Mouse (Mus musculus) urinary bladder, postnatal 36 days (tissue): Measurements from ENCODE around the gene Unc5cl.

Experiments
- DNase-seq, 2 experiments: peaks; one replicate each; pipeline ENCODE4 v3.0.0; 2022; ENCODE audit warnings: low spot score in 2 of 2, mixed read lengths in 1 of 2

The Unc5cl gene

DNA sequence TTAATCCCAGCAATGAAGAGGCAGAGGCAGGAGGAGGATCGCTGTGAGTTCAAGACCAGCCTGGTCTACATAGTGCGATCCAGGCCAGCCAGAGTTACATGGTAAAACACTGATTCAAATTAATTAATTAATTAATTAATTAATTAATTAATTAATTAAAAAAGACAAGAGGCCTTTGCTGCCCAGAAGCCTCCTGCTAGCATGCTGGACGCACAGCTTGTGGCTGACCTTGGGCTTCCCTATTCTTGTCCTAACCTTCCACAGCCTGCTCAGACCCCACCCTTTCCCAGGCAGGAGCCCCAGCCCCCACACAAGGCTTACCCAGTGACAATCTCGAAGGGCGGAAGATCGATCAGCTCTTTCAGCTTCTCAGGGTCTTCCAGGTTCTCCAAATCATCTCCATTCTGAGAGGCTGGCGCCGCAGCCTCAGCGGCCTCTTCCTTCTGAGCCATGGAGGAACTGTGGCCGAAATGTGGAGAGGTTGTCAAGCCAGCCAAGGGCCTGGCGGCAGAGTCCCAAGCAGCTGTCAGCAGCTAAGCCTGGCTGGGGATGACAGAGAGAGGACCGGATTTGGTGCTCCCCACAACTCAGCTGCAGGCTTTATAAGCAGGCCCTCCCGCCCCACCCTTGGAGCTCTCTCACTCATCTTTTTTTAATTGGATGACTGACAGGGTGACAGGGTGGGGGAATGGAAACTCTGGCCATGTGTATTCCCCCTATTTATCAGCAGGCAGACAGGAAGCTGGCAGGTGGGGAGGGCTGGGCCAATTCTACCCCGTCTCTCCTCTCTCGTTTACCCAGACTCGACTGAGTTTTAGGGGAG, 22.3 kb upstream of the Unc5cl start, which contains the start of gene Apobec2:
Gene Apobec2 (minus strand): TSS at position 773 of the 823 bp plus-strand sequence.
- no peak for DNase-seq

DNA sequence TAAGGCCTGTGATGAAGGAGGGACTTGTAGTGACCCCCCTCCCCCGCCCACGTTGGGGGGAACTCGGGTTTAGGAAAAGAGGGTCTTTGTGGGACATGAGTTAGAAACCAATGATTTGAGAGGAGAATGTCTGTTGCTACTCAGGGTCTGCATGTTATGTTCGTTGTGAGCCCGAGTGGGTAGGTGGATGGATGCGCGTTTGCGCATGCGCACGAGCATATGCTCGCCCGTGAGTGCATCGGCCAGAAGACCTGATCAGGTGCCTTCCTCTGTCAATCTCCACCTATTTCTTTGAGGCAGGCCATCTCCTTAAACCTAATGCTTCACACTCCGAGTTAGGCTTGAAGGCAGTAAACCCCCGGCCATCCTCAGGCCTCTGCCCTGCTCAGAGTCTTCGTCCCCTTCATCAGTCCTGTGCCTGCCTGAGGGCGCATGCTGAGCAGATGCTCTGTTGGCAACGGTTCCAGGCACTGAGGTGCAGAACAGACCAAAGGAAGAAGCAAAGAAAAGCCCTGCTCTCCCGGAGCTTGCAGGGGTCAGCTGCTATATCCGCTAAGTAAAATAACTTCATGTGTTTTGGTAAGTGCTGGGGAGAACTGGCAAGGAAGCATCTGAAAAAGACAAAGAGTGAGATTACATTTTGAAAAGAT, 21.6 kb upstream of the Unc5cl start:
- no peak for DNase-seq

DNA sequence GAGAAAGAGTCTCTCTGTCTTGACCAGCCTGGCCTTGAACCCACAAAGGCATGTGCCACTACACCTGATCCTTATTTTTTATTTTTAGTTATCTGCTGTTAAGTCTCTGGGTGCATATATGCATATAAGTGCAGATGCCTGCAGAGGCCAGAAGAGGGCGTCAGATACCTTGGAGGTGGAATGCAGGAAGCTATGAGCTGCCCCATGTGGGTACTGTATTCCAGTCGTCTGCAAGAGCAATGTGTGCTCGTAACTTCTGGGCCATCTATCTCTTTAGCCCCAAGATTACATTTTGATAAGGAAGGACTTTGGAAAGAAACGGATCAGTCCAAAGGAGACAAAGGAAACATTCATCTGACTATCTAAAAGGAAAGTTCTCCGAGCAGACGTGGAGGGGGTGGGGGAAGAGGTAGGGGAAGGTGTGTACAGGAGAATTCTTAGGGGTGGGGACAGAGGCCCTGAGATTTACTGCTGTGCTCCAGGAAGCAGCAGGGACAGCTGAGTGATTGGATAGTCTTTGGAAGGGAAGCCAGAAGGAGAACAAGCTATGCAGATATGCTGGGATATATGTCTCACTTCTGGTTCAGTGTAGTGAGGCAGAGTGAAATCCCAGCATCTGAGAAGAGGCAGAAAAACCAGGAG, 20.9 kb upstream of the Unc5cl start:
- DNase-seq, result no peak

DNA sequence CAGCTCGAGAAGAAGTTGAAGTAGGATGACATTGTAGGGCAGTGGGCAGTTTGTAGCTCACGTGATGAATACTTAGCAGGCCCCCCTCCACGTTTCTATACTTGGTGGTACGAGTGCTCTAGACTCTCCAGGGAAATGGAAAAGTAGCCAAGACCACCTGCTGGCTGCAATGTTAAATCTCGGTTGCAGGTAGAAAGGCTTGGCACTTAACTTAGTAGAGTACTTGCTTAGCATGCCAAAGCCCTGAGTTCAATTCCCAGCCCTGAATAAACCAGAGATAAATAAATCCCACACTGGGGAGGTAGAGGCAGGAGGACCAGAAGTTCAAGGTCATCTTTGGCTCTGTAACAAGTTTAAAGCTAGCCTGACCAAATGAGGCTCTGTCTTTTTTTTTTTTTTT, 20.2 kb upstream of the Unc5cl start:
- no peak for DNase-seq

DNA sequence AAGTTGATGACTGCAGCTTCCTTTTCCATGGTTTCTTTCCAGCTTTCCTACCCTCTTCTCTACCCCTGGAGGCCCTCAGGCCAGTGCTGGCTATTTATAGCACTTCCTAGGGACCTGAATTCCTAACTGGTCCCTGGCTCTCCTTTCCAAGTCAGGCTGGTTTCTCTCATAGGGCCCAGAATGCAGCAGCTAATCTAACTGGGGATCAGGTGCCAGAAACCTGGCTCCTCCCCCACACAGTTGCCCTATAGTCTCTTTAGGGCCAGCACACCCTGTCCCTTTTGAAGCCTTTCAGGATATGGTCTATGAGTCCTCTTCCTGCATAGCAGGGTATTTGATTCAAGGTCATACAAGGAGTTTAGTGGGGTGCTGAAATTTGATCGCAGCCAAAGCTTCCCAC, 18.2 kb upstream of the Unc5cl start:
- no peak for DNase-seq

DNA sequence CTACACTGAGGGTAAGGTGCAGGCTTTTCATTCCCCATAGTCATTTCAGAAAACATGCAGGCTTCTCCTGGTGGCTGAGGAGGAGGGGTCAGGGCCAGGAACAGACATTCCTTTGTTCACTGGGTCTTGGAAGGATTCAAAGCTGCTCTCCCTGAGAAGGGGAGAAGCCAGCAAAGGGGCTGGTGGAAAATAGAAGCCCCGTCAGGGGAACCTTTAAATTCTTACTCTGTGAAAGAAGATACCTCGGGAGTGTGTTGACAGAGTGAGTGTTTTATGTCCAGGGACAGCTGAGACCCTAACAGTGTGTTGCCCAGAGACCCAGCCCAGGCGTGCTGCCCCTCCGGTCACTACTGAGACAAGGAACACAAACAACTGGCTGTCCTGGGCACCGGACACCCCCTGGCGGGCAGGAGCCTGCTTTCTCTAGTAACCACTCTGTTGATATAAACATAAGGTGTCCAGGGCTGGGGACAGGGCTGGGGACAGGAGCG, 17.2 kb upstream of the Unc5cl start:
- DNase-seq, result no peak

DNA sequence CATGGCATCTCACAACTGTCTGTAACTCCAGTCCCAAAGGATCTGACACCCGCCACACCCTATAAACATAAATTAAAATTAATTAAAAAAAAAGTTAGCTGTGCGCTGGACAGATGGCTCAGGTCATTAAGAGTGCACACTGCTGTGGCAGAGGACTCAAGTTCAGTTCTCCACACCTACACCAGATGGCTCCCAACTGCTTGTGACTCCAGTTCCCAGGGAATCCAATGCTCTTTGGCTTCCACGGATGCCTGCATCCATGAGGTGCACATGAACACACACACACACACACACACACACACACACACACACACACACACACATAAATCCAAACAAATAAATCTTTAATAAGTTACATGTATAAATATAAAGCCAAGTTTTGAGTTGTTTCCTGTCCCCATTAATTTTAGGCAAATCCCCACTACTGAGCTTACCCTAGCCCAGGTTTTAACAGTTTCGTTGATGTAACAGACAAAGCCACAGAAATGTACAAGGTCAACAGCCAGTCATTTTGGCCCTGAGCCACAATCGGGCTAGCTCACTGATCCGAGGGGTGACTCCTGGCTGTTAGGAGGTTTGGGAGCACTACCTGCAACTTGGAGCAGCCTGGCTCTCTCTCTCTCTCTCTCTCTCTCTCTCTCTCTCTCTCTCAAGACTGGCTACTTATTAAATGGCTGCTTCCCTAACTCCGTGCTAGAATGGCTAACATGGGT, 11.8 kb upstream of the Unc5cl start:
- DNase-seq, result no peak

DNA sequence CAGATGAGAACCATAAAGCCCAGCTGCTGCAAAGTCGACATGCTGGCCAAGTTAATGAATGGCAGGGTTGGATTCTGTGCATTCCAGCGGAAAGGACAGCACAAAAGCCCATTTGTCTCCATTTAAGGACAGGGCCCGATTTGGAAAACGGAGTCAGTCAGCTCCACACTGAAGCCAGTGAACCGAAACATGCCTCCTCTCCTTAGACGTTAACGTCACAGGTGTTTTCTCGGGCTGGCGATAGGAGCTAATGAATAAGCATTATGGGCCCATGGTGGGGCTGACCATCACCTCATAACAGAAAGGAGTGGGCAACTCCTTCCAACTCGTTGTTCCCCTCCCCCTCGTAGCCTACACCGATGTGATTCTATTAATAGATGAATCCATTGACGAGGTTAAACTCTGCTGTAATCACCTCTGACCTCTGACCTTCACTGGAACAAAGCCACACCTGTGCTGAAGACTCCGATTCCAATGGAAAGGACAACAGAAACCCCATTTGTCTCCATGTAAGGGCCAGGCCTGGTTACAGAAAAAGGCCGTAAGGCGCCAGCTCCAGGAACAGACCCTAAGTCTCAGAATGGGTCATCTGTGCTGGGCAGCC, 11.1 kb upstream of the Unc5cl start:
- DNase-seq, result no peak

DNA sequence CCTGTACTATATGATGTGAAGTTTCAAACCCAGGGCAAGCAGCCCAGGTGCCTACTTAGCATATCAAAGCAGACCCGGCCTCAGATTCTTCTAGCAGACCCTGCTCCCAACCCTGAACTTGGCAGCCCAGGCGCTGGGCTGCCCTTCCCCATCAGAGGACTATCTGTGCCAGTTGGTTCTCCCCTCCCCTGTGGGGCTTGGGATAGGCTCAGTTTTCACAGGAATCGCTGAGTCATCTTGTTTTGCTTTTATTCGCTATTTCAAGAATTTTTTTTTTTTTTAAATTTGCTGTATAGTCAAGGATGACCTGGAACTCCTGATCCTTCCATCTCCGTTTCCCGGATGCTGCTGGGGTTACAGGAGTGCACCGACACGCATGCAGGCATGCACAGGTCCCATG, 7.0 kb upstream of the Unc5cl start:
- no peak for DNase-seq

DNA sequence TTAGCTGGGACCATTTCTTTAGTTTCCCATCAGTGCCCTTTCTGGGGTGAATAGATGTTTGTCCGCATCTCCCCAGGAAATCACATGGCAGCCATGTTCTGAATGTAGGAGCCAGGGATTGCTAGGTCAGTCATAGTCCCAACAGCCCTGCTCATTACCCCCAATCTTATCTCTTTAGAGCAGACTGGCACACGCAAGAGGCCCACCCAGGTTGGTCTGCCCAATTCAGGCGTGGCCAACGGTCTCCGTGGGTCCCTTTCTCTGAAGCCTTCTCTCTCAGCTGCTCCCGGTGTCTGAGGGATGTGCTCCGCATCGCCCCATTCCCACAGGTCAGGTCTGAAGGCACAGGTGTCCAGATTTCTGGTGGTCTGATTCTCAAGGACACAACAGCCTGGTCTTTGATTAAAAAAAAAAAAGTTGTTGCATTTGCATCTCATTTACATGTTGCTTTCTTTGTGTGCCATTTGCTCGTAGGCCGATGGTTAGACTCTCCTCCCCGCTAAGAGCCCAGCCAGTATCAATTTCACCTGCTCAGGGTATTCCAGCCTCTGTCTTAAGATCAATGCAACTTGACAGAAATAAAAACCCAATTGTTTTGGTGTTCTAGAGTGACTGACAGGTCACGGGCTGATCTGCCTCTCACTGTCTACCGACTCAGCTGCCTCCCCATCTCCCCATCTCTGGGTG, 3.9 kb upstream of the Unc5cl start:
- DNase-seq, result no peak

DNA sequence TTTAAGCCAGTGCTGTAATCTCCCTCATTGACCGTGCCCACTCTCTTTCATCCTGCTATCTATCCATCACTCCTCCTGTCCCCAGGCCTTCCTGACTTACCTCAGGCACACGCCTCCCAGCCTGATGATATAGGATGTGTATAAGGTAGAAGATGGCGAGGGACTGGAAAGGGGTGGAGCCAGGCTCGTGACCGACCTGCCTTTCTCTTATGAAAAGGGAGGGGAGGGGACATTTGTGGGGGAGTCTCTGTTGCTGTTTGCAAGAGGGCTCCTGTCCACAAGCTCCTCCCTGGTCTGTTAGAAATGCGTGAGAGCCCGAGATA, 3.4 kb upstream of the Unc5cl start, which contains the start of gene Tspo2:
Gene Tspo2 (minus strand): TSS at position 170 of the 323 bp plus-strand sequence.
- no peak for DNase-seq

DNA sequence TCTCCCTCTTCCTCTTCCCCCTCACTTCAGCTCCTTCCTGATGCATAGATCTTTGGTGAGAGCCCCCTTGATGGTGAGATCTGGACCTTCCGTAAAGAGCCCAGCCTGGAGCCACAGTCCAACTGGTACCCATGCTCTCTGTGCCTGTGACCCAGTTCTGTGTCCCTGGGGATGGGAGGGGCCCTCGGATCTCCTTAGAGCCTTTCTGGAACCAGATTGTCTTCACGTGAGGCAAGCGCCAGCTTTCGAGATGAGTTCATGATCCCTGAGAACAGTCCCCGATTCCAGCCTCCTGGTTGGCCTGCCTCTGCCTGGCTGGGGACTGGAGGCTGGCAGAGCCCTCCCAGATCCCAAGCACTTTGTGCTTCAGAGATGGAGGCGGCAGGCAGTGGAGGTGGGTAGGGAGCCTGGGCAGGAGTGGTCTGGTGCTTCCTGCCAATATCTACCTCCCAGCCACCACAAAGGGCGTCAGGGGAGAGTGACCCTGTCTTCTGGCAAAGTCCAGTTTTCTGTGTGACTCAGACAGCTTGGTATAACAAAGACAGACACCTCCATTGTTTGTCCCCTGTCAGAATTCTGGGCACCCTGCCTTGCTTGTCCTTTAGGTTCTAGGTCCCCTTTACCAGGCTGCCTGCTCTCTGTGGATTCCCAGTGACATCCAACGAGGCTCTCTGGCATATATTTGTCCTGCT, 2.8 kb upstream of the Unc5cl start:
- DNase-seq, result no peak

DNA sequence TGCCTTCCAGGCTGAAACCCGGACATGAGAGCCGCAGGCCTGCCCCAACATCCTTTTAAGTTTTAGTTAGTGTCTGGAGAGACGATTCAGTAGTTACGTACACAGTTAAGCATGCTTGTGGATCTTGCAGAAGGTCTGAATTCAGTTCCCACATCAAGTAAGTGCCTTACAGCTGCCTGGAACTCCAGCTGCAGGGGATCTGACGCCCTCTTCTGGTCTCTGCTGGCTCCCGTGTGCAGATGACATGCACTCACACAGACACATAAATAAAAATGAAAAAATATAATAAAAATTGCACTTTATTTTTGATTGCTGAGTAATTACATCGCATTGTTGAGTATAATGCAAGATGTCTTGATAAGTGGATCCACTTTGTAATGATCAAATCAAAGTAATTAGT, 1.2 kb upstream of the Unc5cl start:
- DNase-seq, result no peak

DNA sequence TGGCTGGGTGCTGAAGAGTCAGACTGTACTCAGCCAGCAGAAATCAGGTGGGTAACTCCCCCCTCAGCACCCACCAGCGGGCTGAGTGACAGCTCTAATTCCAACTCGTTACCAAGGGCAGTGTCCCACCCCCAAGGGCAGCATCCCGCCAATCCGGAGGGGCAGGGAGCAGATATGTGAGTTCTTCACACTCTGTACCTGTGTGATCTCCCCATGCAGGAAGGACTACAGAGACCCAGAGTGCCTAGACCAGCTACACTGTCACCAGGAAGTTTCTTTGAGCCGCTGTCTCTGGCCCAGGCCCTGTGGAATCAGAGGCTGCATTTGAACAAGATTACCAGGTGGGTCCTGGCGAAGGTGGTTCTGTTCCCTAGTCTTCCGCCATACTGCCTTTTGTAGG, 511 bp upstream of the Unc5cl start:
- no peak for DNase-seq

DNA sequence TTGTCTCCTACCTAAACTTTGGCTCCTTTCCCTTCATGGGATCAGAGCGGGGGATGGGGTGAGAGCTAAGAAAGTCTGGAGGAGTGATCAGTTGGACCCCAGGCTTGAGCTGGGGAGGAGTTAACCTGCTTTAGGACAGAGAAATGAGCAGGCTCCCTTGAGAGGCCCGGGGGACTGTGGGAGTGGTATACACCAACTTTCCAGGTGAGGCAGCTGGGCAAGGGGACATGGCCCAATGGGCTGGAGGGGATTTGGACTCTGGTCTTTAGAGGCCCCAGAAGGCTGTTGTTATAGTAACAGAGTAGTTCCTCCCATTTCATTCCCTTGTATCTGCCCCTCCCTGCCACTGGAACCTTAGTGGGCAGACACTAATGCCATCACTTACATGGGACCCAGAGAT, 1.3 kb downstream of the Unc5cl start:
- DNase-seq, result no peak

DNA sequence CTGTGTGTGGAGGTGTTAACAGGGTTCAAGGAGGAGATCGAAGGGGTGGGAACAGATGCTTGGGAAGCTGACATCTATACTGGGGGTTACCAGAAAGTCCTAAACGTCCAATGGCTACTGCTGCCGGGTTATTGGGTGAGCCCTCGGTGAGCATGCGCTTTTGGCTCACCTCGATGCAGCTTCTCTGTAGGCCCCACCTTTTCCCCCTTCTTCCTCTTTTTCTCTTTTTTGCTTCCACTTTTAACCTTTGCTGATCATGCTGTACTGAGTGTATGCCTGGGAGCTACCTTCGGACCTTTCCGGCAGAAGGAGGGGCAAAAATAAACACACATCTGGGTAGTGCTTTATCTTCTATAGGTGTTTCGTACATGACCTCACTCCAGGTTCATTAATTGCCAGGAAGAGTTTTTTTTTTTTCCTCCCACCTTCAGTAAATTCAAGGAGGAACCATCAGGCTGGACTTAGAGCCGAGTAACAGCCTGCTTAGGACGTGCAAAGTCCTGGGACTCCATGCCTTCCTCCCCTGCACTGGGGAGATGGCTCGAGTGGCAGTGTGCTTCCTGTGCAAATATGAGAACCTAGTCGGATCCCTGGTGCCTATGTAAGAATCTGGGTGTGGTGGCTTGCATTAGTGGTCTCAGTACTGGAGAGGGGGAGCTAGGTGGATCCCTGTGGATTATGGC, 3.4 kb downstream of the Unc5cl start:
- no peak for DNase-seq

DNA sequence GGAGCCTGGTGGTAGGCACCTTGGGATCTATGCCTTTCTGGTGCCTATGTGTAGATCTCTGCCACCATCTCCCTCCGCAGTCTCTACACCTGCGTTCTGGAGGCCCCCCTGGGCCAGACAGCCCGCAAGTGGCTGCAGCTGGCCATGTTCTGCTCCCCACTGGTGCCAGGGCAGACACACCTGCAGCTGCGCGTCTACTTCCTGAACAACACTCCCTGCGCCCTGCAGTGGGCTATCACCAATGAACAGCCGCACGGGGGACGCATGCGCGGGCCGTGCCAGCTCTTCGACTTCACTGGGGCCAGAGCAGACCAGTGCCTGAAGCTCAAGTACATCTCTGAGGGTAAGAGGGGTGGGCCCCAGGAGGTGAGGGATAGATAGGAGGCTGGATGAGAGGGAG, 7.4 kb downstream of the Unc5cl start:
- no peak for DNase-seq

DNA sequence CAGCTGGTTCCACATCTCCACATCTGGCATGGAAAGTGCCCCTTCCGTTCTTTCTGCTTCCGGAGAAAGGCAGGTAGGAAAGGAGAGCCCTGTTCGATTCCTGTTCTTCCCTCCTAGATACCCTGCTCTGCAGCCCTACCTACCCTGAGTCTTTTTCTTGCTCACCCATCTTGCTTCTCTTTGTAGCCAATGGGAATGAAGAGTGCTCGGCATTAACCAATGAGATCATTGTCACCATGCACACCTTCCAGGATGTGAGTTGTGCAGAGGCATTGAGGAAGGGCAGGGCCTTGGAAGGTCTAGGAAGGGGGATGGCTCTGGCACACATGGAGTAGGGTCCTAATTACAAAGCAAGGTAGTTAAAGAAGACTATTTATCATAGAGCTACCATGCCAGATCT, 8.7 kb downstream of the Unc5cl start:
- DNase-seq, result no peak

DNA sequence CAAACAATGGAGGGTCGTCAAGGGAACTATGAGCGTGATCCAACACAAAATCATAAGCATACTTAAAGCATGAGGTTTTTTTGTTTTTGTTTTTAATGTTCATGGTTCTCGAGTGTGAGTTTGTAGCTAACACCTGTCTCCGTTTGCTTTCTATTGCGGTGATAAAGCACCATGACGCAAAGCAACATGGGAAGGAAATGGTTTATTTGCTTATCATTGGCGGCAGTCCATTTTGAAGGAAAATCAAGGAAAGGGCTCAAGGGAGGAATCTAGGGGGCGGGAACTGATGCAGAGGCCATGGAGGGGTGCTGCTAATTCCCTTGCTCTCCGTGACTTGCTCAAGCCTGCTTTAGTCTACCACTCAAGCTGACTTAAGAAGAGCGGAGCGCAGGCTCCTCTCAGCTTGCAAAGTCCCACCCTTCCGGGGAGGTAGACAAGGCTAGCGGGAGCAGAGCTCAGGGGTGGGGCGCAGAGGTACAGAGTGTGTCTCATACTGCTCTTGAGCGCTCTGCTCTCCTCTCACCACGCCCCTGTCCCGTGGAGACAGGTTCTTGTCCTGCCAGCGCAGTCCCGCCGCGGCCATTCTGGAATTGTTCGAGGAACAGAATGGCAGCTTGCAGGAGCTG, 12.2 kb downstream of the Unc5cl start:
- no peak for DNase-seq
